Mouse (Mus musculus): ENCODE measurements around the gene Erp29.

Erp29 gene

DNA sequence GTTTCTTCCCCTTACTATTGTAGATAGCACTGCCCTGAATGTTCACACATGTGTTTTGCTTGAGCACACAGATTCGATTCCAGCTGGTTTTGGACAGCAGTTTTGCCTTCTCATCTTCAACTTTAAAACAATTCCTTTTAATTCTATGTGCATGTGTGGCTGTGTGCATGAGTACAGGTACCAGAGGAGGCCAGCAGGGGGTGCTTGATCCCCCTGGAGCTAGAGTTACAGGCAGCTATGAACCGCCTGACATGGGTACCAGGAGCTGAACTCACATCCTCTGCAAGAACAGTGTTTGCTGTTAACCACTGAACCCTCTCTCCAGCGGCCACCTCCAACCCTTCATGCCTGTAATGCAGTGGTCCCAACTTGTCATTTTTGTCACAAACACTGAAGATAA, 3.9 kb downstream of the Erp29 start:
- peak; percentile 31 for DNase-seq

GRCm38 (mm10) chr5:121444870-121445269, 7.4 kb downstream of the Erp29 start:
- DNase-seq: no peak

GRCm38 (mm10) chr5:121443548-121443947, 8.8 kb downstream of the Erp29 start:
- peak; percentile 69 for DNase-seq

GRCm38 (mm10) chr5:121438756-121439155, 13.6 kb downstream of the Erp29 start:
- DNase-seq: no peak

GRCm38 (mm10) chr5:121438131-121438530, 14.2 kb downstream of the Erp29 start:
- DNase-seq: peak; percentile 10

- DNase-seq: no peak
Observed at GRCm38 (mm10) chr5:121428954-121429353, 23.4 kb downstream of the Erp29 start.

GRCm38 (mm10) chr5:121423297-121423696, 29.0 kb downstream of the Erp29 start:
- no peak for DNase-seq

DNA sequence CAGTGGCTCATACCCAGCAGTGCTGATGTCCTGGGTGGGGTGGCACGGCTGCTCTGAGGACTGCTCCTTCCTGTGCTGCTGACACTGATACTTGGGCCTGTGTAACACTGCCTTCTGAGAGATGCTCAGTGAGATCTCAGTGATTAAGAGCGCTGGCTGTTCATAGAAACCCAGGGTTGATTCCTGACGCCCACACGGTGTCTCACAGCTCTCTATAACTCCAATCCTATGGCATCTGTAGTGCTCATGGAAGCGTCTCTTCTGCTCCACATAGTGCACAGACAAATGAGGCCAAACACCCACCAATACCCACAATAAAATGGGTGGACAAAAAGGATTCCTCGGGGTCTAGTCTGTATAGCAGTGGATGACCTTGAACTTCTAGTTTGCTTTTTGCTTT, 29.5 kb downstream of the Erp29 start:
- DNase-seq: no peak

GRCm38 (mm10) chr5:121420721-121421120, 31.6 kb downstream of the Erp29 start:
- no peak for DNase-seq

GRCm38 (mm10) chr5:121410975-121411374, 41.3 kb downstream of the Erp29 start:
- DNase-seq: no peak

DNA sequence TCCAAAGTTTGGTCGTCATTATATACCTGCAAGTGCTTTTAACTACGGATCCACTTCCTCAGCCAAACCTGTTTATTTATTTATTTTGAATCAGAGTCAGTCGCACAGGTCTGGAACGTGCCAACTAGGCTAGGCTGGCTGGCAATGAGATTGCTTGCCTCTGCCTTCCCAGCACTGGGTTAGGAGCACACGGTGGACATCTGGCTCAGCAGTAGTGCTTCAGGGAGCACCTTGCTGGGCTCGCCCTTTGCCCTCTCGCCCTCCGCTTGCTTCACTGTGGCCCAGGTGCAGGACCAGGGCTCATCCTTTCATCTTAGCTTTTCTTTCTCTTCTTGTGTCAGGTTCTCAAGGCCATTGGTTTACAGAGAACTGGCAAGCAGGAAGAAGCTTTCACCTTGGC, 44.5 kb downstream of the Erp29 start:
- DNase-seq: no peak

GRCm38 (mm10) chr5:121400849-121401248, 51.5 kb downstream of the Erp29 start:
- DNase-seq: no peak

DNA sequence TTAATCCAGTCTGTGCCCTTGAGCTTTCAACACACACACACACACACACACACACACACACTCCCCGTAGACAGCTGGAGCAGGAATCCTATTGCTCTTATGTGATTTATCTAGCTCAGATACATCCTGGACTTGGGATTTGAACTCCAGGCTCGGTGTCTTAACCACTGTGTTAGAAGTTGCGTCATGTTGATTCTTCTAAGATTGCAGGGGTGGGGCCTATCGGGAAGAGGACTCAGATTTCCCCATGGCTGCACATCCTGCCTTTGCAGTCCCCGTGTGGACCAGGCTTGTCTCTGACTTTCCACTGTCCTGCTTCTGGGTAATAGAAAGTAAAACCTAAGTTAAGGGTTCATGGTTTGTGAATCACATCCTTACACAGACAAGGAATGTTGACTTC, 52.2 kb downstream of the Erp29 start:
- DNase-seq: peak; percentile 15

- DNase-seq: no peak
Observed at GRCm38 (mm10) chr5:121399540-121399939, 52.8 kb downstream of the Erp29 start.

- no peak for DNase-seq
Observed at GRCm38 (mm10) chr5:121398965-121399462, 53.3 kb downstream of the Erp29 start.

GRCm38 (mm10) chr5:121398146-121398964, 54.0 kb downstream of the Erp29 start:
- no peak for DNase-seq

- DNase-seq: peak; percentile 97
Observed at GRCm38 (mm10) chr5:121397187-121398145, 54.8 kb downstream of the Erp29 start, which contains the start of gene Naa25. TSS of gene Naa25 (plus strand) at chr5:121397936.

DNA sequence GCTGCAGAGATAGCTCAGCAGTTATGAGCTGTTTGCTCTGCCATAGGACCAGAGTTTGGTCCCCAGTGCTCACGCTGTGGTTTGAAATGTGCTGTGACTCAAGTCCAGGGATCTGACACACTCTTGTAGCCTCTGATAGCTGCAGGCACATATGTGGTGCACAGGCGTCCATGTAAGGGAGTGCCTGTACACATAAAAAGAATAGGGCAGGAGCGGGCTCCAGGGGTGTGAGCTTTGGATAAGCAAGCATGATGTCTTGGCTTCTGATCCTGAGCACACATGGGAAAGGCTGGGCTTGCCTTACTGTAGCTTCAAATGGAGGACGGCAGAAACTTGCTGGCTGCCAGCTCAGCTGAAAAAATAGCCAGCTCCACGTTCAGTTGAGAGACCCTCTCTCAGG, 56.7 kb downstream of the Erp29 start:
- DNase-seq: no peak

DNA sequence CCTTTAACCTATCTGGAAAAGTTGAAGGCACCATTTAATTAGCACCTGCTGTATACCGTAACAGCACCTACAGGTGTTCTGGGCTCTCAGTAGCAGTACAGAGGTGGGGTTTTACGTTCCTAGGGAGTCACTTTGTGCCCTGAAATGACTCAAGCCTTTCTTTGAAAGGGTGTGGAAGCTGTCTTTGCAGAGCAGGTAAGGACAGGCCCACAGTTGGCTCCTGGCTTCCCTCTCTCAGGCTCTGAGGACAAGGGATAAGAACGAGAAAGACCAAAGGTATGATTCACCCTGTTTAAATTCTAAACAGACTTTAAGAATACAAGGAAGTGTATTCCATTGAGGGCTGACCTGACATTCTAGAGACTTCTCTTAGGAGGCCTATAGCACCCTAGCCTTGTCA, 58.9 kb downstream of the Erp29 start:
- no peak for DNase-seq

DNA sequence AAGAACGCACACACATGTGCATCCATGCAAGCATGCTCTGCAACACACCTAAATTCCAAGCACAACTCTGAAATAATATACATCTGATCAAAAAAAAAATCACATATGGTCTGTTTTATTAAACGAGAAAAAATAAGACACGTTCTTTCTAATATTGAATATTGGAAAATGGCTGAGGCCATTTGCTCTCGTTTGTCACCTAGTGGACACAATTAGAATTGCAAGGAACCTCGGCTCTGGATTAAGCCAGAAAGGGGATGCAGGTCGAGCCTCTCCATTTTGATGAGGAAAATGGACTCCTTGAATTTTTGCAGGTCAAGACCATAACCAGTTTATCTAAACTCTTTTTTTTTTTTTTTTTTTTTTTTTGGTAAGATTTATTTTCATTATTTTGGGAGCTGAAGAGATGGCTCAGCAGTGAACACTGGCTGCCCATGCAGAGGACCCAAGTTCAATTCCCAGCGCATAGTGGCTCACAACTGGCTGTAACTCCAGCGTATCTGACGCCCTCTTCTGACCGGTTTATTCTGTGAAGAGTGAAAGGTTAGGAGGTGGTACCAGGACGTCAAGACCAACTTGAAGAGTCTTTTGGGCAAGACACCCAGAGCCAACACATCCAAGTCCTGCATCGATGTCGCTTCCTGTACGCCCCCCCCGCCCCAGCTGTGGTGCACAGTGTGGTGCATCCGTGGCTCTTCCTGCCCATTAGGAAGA, 59.5 kb downstream of the Erp29 start:
- DNase-seq: peak; percentile 78

GRCm38 (mm10) chr5:121389691-121390090, 62.6 kb downstream of the Erp29 start:
- DNase-seq: no peak

- DNase-seq: peak; percentile 33
Observed at GRCm38 (mm10) chr5:121389106-121389505, 63.2 kb downstream of the Erp29 start.

- peak; percentile 42 for DNase-seq
Observed at GRCm38 (mm10) chr5:121387126-121387525, 65.2 kb downstream of the Erp29 start.

Measured in lung, postnatal 36 days (tissue).